Mouse (Mus musculus): ENCODE results near the gene Trmt112.

The Trmt112 gene

DNA sequence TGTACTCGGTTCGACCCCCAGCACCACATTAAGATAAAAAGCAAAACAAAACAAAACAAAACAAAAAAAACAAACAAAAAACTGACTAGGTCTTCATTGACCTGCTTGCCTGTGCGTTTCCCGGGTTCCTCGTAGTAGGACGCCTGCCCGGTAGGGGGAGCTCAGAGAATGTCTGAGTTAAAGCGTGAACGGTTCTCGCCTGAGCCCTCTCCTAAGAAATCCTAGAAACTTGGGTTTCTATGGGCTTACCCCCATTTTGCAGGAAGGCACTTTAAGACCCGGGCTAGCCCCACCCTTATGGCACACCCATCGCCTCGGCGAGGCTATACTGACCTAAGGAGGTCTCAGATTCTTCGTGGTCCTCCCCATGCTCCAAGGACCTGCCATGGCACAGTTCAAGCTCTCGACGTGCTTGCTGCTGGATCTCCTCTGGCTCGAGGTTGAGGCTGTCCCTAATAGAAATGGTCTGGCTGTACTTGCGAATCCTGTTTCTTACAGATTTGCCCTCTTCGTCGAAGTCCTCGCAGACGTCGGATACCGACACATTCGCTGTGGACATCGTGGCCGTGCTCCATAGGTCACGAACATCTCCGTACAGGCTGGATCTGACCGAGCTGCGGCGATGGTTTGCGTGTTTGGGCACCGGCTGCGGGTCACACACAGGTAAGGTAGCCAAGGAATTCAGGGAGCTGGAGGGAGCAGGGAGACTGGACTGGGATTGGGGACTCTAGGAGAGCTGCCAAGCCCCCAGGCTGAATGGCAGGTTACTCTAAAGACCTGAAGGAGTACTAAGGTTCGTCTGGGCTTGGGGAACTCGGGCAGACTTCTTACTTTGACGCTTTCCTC lies 15.2 kb downstream of the Trmt112 start:
- in situ Hi-C loops (cut with MboI; ENCODE audit: low sequenced_read_pairs), result no loop called here

DNA sequence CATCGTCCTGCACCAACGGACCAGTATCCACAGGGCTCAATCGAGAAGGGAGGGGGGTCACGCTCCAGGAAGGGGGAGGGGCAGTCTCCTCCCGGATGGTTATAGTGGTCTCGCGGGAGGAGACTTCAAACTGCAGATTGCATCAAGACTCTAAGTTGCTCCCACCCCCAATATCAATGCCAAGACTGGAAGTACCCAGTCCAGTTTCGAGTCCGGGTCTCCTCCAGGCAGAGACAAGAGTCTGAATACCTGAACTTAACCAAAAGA lies 15.7 kb downstream of the Trmt112 start, which contains the start of gene Catsperz:
Gene Catsperz, minus strand, starts transcription at position 74 of the 267 bp plus-strand sequence.
- in situ Hi-C loops (cut with MboI; ENCODE audit: low sequenced_read_pairs), result no loop called here

DNA sequence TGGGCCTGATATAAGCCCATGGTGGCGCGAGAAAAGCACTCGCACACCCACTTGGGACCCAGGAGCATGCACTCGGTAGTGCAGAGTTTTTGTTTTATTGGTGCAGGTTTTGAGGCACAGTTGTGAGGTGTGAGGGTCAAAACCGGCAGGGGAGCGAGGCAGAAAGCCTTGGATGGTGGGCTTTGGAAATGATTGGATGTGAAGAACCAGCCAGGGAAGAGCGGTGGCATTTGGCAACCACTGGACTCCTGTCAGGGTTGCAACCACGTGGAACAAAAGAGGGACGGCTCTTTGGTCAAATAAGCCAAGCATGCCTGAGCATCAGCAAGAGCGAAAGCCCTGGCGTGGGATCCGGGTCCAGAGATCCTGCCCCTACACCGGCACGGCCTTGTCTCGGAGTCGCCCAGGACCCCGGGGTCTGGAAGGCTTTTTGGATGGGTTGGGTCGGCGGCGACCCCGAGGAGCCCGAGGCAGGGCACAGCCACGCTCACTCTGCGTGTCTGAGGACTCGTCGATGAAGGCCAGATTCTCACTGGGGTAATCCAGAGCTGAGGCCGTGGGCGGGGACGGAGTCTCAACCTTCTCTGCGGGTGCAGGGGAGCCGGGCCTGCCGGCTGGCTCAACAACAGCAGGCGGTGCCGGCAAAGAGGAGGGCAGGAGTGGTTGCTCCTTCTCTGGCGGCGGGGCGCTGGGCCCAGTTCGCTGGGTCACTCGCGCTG lies 16.3 kb downstream of the Trmt112 start:
- in situ Hi-C loops (cut with MboI; ENCODE audit: low sequenced_read_pairs), result no loop called here

DNA sequence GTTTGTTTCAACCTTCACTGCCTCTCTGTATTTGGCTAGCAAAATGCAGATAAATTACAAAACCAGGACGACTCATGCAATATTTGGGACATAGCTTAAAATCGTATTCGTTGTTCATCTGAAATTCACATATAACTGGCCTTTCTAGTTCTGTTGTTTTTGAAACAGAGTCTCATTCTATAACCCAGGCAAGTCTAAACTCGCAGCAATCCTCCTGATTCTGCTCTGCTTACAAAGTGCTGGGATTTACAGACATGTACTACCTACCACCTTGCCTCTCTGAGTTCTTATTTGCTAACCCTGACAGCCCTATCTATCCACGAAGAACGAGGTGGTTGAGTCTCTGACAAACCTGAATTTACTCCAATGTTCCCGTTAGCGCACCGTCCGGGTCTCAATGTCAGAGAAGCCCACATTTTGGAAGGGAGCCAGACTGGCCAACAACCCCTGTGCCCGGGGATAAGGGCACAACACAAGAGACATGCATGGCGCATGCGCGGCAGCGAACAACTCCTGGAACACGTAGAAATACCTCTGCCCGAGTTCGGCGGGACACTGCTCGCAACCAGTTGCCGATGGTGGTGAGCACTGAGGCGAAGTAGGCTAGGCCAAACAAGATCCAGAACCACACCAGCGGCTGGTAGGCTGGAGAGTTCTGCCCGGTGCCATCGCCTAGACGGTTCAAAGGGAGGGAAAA lies 17.2 kb downstream of the Trmt112 start:
- in situ Hi-C loops (cut with MboI; ENCODE audit: low sequenced_read_pairs), result no loop called here

DNA sequence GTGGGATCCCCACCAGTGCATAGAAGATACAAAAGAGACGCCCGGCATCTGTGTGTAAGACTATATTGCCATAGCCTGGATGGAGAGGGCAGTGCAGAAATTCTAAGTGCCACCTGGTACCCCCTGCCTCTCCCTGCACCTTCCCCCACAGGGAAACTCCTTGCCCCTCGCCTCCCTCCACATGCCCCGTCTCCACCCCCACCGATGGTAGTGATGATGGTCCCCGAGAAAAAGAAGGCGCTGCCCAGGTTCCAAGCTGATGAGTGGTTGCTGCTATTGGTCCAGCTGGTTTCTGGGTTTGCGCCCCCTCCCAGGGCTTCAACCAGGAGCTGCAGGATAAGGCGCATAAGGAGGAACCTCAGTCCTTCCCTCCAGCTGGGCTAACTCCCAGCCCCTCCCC lies 18.6 kb downstream of the Trmt112 start:
- in situ Hi-C loops (cut with MboI; ENCODE audit: low sequenced_read_pairs), result no loop called here

DNA sequence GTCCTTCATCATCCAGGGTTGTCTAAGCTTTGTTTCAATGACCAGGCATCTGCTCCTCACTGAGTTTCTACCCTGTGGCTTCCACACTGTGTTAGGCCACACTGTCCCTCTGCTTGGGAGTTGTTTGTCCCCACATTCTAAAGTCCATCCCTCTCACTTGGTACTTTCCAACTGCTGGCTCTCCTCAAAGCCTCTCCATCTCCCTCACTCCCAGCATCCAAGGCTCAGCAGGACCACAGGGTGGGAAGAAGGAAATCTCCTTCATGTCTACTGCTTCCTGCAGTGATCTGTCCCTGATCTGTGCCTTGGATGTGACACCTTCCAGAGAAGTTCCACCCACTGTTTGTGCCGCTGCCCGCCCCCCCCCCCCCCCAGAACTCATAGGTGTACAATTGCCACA lies 21.5 kb downstream of the Trmt112 start:
- in situ Hi-C loops (cut with MboI; ENCODE audit: low sequenced_read_pairs), result no loop called here

DNA sequence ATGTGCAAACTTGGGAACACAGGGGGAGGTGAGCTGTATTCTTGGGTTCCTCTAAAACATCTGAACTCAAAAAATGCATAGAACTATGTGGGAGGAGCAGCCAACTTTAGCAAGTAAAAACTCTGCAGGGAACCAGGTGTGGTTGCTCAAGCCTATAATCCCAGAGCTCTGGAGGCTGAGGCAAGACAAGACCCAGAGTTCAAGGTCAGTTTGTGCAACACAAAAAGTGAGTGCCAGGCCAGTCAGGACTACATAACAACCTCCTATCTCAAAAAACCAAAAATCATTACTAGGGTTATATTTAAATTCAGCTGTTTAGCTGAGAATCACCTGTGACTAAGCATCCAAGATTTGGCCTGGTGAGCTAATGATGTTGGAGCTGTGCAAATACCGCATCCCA lies 22.5 kb downstream of the Trmt112 start:
- in situ Hi-C loops (cut with MboI; ENCODE audit: low sequenced_read_pairs), result no loop called here

DNA sequence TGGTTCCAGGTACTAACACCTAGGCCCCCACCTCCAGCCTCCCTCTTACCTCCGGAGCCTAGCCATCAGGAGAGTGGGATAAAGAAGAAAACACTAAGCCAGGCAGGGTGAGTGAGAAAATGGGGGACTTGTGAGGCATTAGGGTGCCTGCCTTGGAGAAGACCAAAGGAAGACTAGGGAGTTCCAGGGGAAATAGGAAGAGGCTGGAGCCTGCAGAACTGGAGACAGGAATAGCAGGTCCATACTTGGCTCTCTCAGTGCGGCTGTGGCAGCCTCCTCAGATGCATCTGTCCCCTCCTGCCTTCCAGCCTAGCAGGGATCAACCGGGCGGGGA lies 23.6 kb downstream of the Trmt112 start:
- in situ Hi-C loops (cut with MboI; ENCODE audit: low sequenced_read_pairs), result no loop called here

DNA sequence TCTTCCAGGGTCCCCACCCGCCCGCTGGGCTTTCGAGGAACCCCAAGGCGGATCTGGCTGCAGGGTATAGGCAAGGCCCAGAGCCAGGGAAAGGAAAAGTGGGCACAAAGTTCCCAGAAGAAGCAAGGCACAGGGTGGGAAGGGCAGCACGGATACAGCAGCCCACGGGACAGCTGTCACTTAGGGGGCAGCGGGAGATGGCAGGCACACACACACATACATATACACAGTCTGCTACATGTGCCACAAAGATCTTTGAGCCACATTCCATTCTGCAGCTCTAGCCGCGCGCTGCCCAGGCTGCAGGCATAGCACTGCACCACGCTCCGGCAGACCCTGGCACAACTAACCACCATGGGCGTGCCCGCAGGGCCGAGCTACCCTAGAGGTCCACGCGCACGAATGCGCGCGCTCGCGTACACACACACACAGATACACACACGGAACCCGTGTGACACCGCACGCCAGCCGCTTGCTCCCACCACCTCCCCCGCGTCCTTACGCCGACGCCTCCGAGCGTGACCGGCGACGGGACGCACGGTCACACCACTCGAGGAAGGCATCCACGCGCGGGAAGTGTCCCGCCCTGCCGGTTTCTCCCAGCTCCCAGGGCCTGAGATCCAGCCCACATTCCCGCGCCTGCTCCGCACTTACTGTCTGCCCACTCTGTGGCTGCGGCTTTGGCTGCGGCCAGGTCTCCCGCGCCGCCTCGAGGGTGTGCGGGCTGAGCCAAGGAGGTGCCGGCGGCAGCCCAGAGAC lies 24.1 kb downstream of the Trmt112 start:
- in situ Hi-C loops (cut with MboI; ENCODE audit: low sequenced_read_pairs), result no loop called here

DNA sequence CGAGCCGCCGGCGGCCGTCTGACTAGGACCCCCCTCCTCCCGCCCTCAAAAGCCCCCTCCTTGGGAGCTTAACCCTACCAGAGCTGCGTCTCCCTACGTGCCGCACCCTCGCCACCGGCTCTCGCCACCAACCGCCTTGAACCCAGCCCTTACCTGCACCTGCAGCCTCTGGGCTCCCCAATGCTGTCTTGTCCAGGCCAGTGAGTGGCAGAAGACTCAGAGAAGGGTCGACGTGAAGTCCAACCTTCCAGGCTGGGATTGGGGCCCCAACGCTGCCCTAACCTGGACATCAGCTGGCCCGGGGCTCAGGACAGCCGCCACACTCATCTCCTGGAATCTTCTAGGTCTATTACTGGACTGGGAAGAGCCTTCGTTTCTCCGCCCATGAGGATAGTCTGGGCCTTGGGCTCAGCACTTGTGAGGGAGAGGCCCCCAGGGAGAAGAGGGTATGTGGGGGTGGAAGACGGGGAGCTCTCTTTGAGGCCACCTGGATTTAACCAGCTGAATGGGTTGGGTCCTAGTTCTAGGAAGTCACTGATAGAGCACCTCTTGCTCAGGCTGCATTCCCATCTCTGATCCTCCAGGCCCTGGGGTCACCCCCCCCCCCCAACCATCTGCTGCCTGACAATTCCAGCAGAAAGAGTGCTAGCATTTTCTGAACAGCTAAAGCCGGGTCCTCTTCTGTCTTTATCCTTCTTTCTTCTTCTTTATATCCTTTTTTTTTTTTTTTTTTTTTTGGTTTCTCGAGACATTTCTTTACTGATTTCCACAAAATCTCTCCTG lies 24.9 kb downstream of the Trmt112 start, which contains the start of gene Kcnk4:
Gene Kcnk4, minus strand, starts transcription at position 321 of the 783 bp plus-strand sequence.
- in situ Hi-C loops (cut with MboI; ENCODE audit: low sequenced_read_pairs), result no loop called here

DNA sequence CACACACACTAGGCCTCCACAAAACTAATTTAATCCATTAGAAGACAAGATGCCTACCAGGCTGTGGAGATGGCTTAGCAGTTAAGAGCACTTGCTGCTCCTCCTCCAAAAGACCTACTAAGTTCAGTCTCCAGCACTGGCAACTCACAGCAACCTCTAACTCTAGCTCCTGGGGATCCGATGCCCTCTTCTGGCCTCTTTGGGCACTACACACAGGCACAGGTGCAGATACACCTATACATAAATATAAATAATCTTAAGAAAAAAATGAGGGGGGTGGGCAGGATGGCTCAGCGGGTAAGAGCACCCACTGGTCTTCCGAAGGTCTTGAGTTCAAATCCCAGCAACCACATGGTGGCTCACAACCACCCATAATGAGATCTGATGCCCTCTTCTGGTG lies 26.8 kb downstream of the Trmt112 start:
- in situ Hi-C loops (cut with MboI; ENCODE audit: low sequenced_read_pairs), result no loop called here

DNA sequence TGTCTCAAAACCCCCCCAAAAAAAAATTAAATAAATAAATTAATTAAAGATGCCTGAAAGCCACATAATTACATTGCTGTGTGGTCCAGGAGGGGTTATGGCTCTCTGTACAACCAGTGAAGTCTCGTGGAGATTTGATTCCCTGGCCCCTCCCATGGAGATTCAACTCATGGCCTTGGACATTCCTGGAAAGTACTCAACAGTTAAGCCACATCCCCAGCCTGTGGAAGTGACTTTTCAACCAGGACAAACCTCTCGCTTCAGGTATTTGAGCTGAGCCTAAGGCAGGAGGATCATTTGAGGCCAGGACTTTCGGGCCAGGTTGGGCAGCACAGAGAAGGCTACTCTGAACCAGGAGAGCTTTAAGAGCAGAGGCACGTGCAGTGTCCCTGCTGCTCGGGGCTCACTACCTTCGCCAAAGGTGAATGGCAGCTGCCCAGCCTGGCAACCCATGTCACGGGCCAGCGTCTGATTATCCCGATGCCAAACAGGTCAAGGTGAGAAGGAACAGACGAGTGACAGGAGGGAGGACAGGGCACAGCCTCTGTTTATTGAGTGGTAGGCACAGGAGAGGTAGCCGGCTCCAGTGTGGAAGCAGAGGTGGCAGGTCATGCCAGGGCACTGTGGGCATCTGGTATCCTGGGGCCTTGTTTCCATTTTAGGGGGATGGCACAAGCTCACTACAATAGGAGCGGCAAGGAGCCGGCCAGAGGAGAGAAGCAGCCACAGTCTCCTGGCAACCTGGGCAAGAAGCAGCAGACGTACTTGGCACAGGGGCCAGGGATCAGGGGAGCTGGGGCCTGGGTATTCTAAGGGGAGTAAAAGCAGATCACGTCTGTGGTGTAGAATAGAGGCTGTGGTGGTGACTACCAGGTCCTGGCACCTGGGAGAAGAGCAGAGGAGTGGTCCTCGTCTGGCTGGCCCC lies 28.3 kb downstream of the Trmt112 start:
- in situ Hi-C loops (cut with MboI; ENCODE audit: low sequenced_read_pairs), result no loop called here

DNA sequence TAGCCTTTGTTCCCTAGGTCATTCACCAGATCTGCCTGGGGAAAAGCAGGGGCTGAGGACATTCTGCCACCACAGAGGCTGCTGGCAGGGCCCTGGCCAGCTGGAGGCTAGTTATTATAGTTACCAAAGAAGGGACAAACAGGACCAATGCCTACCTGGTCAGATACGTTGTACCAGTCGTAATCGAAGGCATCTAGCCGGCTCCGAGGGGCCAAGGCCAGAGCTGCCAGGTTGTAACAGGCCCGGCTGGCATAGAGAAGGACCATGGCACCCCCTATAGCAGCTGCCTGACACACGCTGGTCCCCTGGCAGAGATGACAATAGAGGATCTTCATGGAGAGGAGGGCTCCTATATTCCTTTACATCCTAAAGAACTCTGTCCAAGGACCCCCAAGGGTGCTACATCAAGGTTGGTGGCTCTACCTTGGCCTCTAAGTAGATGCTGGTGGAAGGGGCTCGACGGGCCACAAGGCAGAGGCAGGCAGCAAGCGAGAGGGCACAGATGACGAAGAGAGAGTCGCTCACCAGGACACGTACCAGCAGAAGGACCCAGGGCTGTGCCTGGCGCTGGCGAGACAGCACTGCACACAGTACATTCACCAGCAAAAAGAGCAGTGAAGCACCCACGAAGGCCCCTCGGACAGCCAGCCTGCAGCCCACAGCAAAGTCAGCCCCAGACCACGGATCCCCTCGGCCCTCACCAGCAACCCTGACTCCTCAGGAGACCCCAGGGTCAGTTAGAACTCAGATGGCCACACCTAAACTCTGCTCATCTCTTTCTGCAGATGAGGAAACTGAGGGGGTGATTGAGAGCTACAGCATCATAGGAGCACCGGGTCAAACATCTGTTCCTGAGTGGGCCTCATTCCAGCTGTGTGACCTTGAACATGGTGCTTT lies 29.9 kb downstream of the Trmt112 start:
- in situ Hi-C loops (cut with MboI; ENCODE audit: low sequenced_read_pairs), result no loop called here

DNA sequence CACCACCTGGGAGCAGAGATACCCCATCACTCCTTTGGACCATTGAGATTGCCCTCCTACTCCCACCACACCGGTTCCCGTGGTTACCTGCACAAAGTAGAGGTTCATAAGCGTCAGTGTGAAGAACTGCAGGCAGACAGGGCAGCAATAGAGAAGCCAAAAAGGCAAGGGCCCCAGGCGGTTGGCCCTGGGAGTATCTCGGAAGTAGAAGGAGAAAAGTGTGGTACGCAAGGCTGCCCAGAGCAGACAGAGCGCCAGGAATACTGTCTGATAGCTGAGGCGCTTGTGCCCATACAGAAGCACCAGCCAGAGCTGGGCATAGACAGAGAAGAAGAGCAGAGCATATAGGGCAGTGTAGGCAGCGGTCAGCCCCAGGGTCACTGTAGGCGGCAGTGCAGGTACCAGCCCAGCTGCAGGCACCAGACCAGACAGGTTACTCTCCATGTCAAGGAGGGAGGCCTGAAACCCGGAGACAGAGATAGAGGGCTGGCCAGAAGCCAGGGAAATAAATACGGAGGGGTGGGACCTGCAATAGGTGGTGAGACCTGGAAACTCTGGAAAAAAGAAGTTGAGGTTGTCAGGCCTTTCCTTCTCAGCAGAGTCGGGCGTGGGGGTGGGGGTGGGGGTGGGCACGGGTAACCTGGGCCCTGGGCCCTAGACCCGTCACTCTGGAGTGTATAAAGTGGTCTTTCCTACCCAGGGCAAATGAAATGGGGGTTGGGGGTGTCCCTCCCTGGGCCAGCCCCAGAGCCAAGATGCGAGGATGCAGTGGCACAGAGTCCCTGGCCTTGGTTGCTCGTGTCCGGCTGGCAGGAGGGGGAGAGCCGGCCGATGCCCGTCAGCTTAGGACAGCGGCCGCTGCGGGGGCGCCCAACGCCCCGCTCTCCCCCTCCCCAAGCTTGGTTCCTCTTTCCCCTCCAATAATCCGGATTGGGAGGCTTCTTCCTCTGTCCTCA lies 31.2 kb downstream of the Trmt112 start:
- in situ Hi-C loops (cut with MboI; ENCODE audit: low sequenced_read_pairs), result no loop called here

DNA sequence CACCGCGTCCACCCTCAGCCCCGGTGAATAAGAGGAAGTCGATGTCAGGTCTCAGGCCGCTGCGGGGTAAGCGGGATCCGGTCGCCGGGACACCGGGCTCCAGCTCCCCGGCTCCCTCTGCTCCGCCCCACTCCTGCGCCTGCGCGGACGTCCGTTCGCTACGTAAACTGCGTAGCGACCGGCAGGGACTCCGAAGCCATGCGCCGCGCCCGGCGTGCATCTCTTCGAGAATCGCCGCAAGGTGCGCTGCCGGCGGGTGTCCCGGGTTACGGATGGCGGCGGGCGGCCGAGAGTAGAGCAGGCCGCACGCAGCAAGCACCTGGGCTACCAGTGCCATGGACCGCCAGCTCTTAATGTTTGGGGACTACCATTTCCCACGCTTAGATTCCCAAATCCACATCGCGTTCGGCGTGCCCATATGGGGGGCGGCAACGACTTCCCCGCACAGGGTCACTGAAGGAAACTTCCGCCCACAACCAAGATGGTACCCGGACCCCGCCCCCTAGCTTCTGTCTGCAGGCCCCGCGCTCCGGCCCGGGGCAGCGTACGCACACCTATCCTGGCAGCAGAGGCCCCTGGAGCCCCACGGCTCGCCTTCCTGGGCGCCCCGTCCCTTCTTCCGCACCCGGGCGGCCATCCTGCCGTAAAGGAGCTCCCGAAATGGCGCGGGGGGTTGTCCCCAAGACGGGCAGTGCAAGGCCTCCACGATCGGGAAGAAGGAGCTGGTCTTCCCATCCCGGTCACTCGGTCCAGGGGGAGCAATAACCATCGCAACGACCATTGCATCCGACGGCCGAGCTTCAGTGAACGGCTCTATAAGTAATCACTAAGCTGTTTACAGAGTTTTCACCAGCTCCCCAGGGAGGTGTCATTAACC lies 32.1 kb downstream of the Trmt112 start, which contains the start of gene Bad:
Gene Bad, plus strand, starts transcription at position 490 of the 877 bp plus-strand sequence.
- in situ Hi-C loops (cut with MboI; ENCODE audit: low sequenced_read_pairs), result no loop called here

DNA sequence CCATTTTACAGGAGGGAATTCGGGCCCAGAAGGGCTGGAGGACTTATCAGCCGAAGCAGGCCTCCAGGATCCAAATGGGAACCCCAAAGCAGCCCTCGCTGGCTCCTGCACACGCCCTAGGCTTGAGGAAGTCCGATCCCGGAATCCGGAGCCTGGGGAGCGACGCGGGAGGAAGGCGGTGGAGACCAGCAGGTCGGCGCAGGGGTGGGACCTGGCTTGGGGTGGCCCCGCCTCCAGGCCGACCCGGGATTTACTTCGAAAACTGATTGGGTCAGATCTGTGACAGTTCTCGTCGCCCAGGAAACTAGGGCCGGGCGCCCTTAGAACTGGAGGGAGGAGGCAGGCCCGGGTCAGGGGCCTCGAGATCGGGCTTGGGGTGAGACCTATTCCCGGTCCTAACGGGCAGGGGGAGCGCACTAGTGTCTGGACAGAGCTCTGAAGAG lies 32.8 kb downstream of the Trmt112 start, which contains the start of gene Gpr137:
Gene Gpr137, minus strand, starts transcription at position 232 of the 443 bp plus-strand sequence.
- in situ Hi-C loops (cut with MboI; ENCODE audit: low sequenced_read_pairs), result no loop called here

Measured in CH12F3 (cell line).